Mouse (Mus musculus): ENCODE results near the gene Nxn.

DNA sequence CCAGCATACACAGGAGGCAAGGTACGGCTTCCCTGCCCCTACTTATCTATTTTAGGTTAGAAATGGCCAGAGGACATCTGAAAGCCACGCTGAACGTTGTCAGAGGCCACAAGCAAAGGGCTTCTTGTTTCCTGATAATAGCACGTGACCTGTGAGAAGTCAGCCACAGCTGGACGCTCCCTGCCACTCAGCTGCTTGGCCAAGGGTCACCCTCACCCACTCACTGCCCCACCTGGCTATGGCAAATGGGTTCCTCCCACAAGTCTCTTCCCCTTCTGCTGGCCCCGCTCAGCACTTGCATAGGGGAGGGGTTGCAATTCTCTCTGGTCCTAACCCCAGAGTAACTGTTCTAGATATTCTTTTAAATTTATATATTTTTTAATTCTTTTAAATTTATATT is 43.5 kb downstream of the Nxn start:
- no peak for TF ChIP-seq POLR2A (IDR thresholded peaks at IDR 0.05; ENCODE audit: borderline replicate concordance, low read depth, low read length)
- TF ChIP-seq CTCF (IDR thresholded peaks at IDR 0.05; ENCODE audit: low read depth, low read length) = no peak
